Mouse (Mus musculus): ENCODE results near the gene Gm20517. TPM values are rescaled to one million over a fixed set of nuclear protein-coding genes. Genes with fewer than 3 reads are reported as not detected.
"Not testable (repeated sequence)": the region's sequence is repeated elsewhere in the genome, so short reads cannot be mapped to it uniquely, and the experiment has no call there.

Gene Gm20517
- polyA plus RNA-seq, 1 experiment, result 1.3 TPM

- H3ac ChIP-seq (ENCODE audit: control insufficient read depth, insufficient read length, low read depth), result no peak overlapping the region
- H3K4me3 ChIP-seq (ENCODE audit: insufficient read depth, poor library complexity, severe bottlenecking), result no peak overlapping the region
- H3K36me3 ChIP-seq (ENCODE audit: control insufficient read depth, insufficient read depth), result peaks cover 22% of the 10 kb centered on the region
- H3K79me3 ChIP-seq (ENCODE audit: low read depth), result peaks cover 65% of the 10 kb centered on the region
- TF ChIP-seq CTCF (IDR thresholded peaks at IDR 0.05; ENCODE audit: control insufficient read depth, insufficient read depth, insufficient read length), result no peak
- no peak for TF ChIP-seq FOSL1 (IDR thresholded peaks at IDR 0.05; ENCODE audit: insufficient read depth, low read length, poor library complexity, severe bottlenecking)
- TF ChIP-seq USF1 (IDR thresholded peaks at IDR 0.05; ENCODE audit: low read depth), result no peak
- no peak for TF ChIP-seq MAX (IDR thresholded peaks at IDR 0.05)
- no peak for TF ChIP-seq MYOG (IDR thresholded peaks at IDR 0.05; ENCODE audit: control insufficient read depth, extremely low read depth, insufficient read length)
- no peak for TF ChIP-seq CEBPB (IDR thresholded peaks at IDR 0.05; ENCODE audit: low read depth)
- no peak for TF ChIP-seq MYOD1 (IDR thresholded peaks at IDR 0.05; ENCODE audit: control insufficient read depth, insufficient read length, low read depth)
- no peaks in the 10 kb centered on the region for H3K27me3 ChIP-seq (ENCODE audit: control insufficient read depth, insufficient read depth, insufficient read length)
- peaks cover 92% of the 10 kb centered on the region for H3K79me2 ChIP-seq (ENCODE audit: control insufficient read depth, insufficient read depth)
Observed at GRCm38 (mm10) chr17:47616119-47616518, 4.7 kb downstream of the Gm20517 start.

- H3ac ChIP-seq (ENCODE audit: control insufficient read depth, insufficient read length, low read depth), result no peak overlapping the region
- peaks cover 91% of the 10 kb centered on the region for H3K79me2 ChIP-seq (ENCODE audit: control insufficient read depth, insufficient read depth)
- no peak overlapping the region for H3K4me3 ChIP-seq (ENCODE audit: insufficient read depth, poor library complexity, severe bottlenecking)
- no peaks in the 10 kb centered on the region for H3K27me3 ChIP-seq (ENCODE audit: control insufficient read depth, insufficient read depth, insufficient read length)
- peaks cover 26% of the 10 kb centered on the region for H3K36me3 ChIP-seq (ENCODE audit: control insufficient read depth, insufficient read depth)
- H3K79me3 ChIP-seq (ENCODE audit: low read depth), result peaks cover 63% of the 10 kb centered on the region
- TF ChIP-seq MAX (IDR thresholded peaks at IDR 0.05) (no peak), CEBPB (IDR thresholded peaks at IDR 0.05; ENCODE audit: low read depth) (no peak)
Observed at GRCm38 (mm10) chr17:47616652-47617051, 5.3 kb downstream of the Gm20517 start.

GRCm38 (mm10) chr17:47617605-47618307 lies 6.4 kb downstream of the Gm20517 start:
- Histone ChIP-seq H3K79me3 (ENCODE audit: low read depth) (peaks cover 52% of the 10 kb centered on the region), H3K4me3 (ENCODE audit: insufficient read depth, poor library complexity, severe bottlenecking) (no peak overlapping the region), H3ac (ENCODE audit: control insufficient read depth, insufficient read length, low read depth) (no peak overlapping the region), H3K79me2 (ENCODE audit: control insufficient read depth, insufficient read depth) (peaks cover 81% of the 10 kb centered on the region), H3K27me3 (ENCODE audit: control insufficient read depth, insufficient read depth, insufficient read length) (no peaks in the 10 kb centered on the region), H3K36me3 (ENCODE audit: control insufficient read depth, insufficient read depth) (peaks cover 37% of the 10 kb centered on the region)
- TF ChIP-seq MYOD1 (IDR thresholded peaks at IDR 0.05; ENCODE audit: control insufficient read depth, insufficient read length, low read depth), result no peak
- no peak for TF ChIP-seq MAX (IDR thresholded peaks at IDR 0.05)
- no peak for TF ChIP-seq USF1 (IDR thresholded peaks at IDR 0.05; ENCODE audit: low read depth)
- TF ChIP-seq FOSL1 (IDR thresholded peaks at IDR 0.05; ENCODE audit: insufficient read depth, low read length, poor library complexity, severe bottlenecking), result no peak
- no peak for TF ChIP-seq CEBPB (IDR thresholded peaks at IDR 0.05; ENCODE audit: low read depth)
- TF ChIP-seq MYOG (IDR thresholded peaks at IDR 0.05; ENCODE audit: control insufficient read depth, extremely low read depth, insufficient read length), result no peak
- TF ChIP-seq CTCF (IDR thresholded peaks at IDR 0.05; ENCODE audit: control insufficient read depth, insufficient read depth, insufficient read length), result no peak

- Histone ChIP-seq H3K79me2 (ENCODE audit: control insufficient read depth, insufficient read depth) (peaks cover 81% of the 10 kb centered on the region), H3K4me3 (ENCODE audit: insufficient read depth, poor library complexity, severe bottlenecking) (no peak overlapping the region), H3K79me3 (ENCODE audit: low read depth) (peaks cover 42% of the 10 kb centered on the region), H3K27me3 (ENCODE audit: control insufficient read depth, insufficient read depth, insufficient read length) (no peaks in the 10 kb centered on the region), H3K36me3 (ENCODE audit: control insufficient read depth, insufficient read depth) (peaks cover 38% of the 10 kb centered on the region), H3ac (ENCODE audit: control insufficient read depth, insufficient read length, low read depth) (no peak overlapping the region)
- TF ChIP-seq USF1 (IDR thresholded peaks at IDR 0.05; ENCODE audit: low read depth) (no peak), CTCF (IDR thresholded peaks at IDR 0.05; ENCODE audit: control insufficient read depth, insufficient read depth, insufficient read length) (no peak), MYOD1 (IDR thresholded peaks at IDR 0.05; ENCODE audit: control insufficient read depth, insufficient read length, low read depth) (no peak), MAX (IDR thresholded peaks at IDR 0.05) (no peak), MYOG (IDR thresholded peaks at IDR 0.05; ENCODE audit: control insufficient read depth, extremely low read depth, insufficient read length) (no peak), FOSL1 (IDR thresholded peaks at IDR 0.05; ENCODE audit: insufficient read depth, low read length, poor library complexity, severe bottlenecking) (no peak), CEBPB (IDR thresholded peaks at IDR 0.05; ENCODE audit: low read depth) (no peak)
Observed at GRCm38 (mm10) chr17:47618556-47619311, 7.3 kb downstream of the Gm20517 start.

- Histone ChIP-seq H3K4me3 (ENCODE audit: insufficient read depth, poor library complexity, severe bottlenecking) (no peak overlapping the region), H3ac (ENCODE audit: control insufficient read depth, insufficient read length, low read depth) (no peak overlapping the region), H3K27me3 (ENCODE audit: control insufficient read depth, insufficient read depth, insufficient read length) (no peaks in the 10 kb centered on the region), H3K79me2 (ENCODE audit: control insufficient read depth, insufficient read depth) (peaks cover 43% of the 10 kb centered on the region), H3K36me3 (ENCODE audit: control insufficient read depth, insufficient read depth) (peaks cover 51% of the 10 kb centered on the region), H3K79me3 (ENCODE audit: low read depth) (peaks cover 15% of the 10 kb centered on the region)
- TF ChIP-seq FOSL1 (IDR thresholded peaks at IDR 0.05; ENCODE audit: insufficient read depth, low read length, poor library complexity, severe bottlenecking) (no peak), MYOG (IDR thresholded peaks at IDR 0.05; ENCODE audit: control insufficient read depth, extremely low read depth, insufficient read length) (no peak), CTCF (IDR thresholded peaks at IDR 0.05; ENCODE audit: control insufficient read depth, insufficient read depth, insufficient read length) (no peak), MYOD1 (IDR thresholded peaks at IDR 0.05; ENCODE audit: control insufficient read depth, insufficient read length, low read depth) (no peak), USF1 (IDR thresholded peaks at IDR 0.05; ENCODE audit: low read depth) (no peak), MAX (IDR thresholded peaks at IDR 0.05) (no peak), CEBPB (IDR thresholded peaks at IDR 0.05; ENCODE audit: low read depth) (no peak)
Observed at GRCm38 (mm10) chr17:47622912-47623554, 11.6 kb downstream of the Gm20517 start.

- not testable (repeated sequence) for H3K27me3 ChIP-seq (ENCODE audit: control insufficient read depth, insufficient read depth, insufficient read length); H3ac ChIP-seq (ENCODE audit: control insufficient read depth, insufficient read length, low read depth); H3K4me3 ChIP-seq (ENCODE audit: insufficient read depth, poor library complexity, severe bottlenecking); H3K79me3 ChIP-seq (ENCODE audit: low read depth)
- Histone ChIP-seq H3K36me3 (ENCODE audit: control insufficient read depth, insufficient read depth) (peaks cover 45% of the 10 kb centered on the region), H3K79me2 (ENCODE audit: control insufficient read depth, insufficient read depth) (peaks cover 28% of the 10 kb centered on the region)
Observed at GRCm38 (mm10) chr17:47624572-47624971, 13.2 kb downstream of the Gm20517 start.

Data from C2C12 (cell line).